Mouse (Mus musculus) monocyte, adult 5-6 weeks (primary cell): ENCODE measurements around the gene Abcb9. TPM values are rescaled to one million over a fixed set of nuclear protein-coding genes. Genes with fewer than 3 reads are reported as not detected.

Experiments
- ATAC-seq: fragments of 153-309, 156-312 bp; replicated peaks from 2 replicates; pipeline ENCODE4 v1.8.0; 2017; ENCODE audit warnings: mild to moderate bottlenecking; ENCODE audit not compliant: low TSS enrichment, insufficient number of reproducible peaks, severe bottlenecking, poor library complexity, low FRiP score
- total RNA-seq: library from RNA; stranded (forward); fragments of 200-1000, 200-491, 200-594 nt; gene quantifications from 3 replicates; pipeline ENCODE4 v1.2.3, GENCODE M21; 2017

The Abcb9 gene
- total RNA-seq, 1 experiment from 2014 or later, result 1.6 TPM

DNA sequence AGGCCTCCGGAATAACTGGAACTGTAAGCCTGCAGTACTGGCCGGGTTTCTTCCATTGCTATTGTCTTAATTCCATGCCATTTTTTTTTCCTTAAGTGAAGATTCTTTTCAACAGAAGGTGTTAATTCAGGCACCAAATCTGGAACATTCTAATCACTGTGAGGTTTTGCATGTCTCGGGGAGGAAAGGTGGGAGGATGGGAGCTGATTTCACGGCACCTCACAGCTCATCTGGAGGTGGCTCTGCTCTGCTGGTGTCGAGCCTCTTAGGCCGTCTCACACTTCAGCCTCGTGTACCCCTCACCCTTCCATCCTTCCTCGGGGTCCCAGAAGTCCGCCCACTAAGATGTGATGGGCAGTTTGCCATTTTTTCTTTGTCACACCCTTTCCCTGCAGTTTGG lies 54.5 kb downstream of the Abcb9 start:
- no peak for ATAC-seq

DNA sequence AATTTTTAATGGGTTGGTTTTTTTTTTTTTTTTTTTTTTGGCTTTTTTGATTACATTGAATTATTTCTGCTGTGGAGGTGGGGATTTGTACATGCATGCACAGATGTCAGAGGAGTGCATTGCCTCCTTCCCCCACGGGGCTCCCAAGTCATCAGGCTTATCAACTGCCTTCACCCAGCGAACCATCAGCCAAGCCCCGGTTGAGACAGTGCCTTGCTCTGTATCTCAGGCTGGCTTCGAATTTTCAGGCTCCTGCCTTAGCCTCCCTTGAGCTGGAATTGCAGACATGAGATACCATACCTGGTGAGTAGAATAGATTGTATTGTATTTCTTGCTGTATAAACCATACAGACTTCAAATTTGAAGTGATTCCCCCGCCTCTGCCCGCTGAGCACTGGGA lies 56.0 kb downstream of the Abcb9 start:
- no peak for ATAC-seq

DNA sequence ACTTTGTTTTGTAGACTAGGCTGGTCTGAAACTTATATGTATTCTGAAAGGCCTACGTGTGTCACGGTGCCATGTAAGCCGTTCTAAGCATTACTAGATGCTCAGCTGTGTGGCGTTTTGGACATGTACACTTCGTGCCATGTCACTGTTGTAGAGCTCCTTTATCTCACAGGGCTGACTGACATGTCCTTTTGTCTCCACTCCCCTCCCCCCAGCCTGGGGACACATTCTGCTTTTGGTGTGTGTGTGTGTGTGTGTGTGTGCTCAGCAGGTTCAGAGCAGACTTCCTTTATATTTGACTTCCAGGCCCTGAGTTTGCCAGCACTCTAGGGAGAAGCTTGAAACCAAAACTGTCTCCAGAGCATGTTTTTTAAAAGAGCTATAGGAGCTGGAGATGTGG lies 58.8 kb downstream of the Abcb9 start:
- ATAC-seq, result no peak

DNA sequence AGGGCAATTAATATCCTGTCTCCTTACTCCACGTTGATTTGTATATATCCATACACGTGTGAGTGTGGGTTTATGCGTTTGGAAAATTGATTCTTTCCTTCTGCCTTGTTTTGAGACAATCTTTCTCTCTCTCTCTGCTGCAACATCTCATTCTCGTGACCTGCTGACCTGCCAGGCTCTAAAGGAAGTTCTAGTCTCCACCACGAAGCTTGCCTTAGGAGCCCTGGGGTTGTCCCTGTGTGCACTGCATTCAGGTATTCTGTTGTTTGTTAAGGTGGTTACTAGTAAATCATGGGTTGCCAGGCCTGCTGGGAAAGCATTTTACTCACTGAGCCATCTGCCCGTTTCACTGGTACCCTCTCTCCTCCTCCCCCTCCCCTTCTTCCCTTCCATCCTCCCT lies 59.3 kb downstream of the Abcb9 start:
- no peak for ATAC-seq

DNA sequence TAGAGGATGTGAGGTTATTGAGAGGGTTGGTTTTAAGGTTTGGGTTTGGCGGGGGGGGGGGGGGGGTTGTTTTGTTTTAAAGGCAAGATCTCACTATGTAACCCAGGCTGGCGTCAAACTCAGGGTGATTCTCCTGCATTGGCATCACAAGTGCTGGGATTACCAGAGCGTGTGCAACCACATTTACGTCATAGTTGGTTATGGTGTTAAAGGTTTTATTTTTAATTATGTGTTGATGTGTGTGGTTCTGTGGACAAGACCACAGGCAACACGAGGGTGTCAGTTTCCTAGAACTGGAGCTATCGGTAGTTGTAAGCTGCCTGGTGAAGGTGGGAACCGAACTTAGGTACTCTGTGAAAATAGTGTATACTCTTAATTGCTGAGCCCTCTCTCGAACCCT lies 59.8 kb downstream of the Abcb9 start:
- peak; percentile 57 for ATAC-seq

DNA sequence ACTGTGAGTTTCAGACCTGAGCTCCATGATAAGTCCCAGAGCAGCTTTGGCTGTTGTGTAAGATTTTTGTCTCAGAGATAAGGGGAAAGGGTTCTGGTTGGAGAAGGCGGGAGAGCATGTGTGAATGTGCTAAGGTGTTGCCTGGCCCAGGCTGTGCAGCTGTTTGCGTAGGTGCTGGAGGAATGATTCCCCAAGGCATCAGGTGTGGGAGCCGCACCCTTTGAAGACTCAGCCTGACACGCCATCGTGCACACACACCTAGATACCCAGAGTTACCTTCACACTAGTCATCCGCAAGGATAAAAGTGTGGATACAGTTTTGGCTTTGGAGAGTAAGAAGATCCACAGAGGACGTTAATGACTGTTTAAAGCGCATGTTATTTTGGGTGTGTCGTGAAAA lies 60.2 kb downstream of the Abcb9 start:
- ATAC-seq, result no peak; the same call in 1 of the 2 replicates

DNA sequence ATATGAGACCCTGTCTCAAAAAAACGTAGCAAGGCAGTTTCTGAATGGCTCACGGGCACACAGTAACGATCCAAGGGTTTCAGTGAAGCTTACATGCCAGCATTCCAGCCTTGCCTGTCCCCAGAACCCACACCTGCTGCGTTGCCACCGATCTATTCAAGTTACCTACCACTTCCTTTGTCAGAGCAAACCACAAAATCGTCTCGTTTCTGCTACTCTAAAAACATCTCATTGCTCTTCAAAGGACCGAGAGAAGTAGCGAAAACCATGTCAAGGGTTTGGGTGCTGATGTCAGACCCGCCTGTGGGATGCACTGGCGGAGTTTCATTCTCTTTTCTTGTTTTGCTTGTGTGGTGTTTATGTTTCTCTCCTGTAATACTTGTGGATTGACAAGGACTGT lies 61.1 kb downstream of the Abcb9 start:
- ATAC-seq, result no peak

DNA sequence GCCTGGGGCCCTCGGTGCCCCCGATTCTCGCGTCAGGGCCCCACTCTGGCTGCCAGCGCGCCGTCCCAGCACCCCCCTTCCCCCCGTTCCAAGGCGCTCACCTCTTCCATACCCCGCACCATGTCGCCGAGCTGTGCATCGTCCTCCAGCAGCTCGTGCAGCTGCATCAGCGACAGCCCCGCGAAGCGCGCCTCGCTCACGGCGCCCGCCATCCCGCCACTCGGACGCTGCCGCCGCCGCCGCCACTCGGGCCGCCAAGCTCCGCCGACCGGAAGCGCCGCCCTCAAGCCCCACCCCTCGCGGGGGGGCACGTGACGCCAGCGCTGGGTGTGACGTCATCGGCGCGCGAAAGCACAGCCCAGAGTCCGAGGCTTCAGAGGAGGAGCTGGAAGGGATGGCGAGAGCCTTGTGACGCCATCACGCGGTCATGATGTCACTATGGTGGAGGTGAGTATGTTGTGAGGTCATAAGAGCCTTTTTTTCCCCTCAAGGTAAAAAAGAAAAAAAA lies 63.5 kb downstream of the Abcb9 start, which contains the start of gene Vps37b:
TSS of gene Vps37b (minus strand) at position 270 of the 508 bp plus-strand sequence.
- peak; percentile 68 for ATAC-seq

DNA sequence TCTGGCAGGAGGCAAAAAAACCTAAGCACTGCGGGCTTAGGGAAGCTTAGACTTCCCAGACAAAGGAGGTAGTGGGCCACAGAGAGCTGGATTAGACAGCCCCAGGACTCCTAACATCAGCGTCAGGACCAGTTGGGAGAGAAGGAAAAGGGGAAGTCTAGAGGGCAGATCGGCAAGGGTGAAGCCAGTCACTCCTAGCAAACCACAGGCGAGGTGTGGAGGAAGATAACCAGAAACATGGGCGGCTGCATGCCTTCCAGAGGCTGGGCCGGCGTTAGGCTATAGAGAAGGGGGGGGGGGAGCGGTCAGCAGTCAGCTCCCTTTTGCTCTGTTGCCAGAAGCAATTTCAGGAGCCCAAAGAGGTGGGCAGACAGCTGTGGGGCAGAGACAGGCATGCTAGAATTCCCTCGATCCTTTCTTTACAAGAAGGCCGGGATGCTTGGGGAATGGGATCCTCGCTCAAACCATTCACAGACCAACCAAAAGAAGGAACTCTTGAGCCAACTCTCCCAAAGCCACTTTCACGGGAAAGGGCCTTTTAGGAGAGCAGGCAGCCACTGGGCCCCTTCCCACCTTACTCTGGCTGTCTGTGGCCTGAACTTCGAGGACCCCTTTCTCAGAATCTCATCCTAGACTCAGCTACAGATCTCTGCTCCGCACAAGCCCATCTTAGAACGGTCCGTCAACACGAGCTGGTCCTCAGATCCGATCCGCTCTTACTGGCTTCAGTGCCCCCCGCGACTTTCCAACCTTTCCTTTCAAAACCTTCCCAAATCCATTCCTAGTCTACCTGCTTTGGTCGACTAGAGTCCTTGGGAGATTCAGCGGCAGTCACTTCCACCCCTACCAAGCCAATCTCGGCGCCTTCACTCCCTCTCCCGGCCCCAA lies 64.3 kb downstream of the Abcb9 start:
- 0 out of 2 replicates have a peak, but pooled peaks have one; percentile 18 for ATAC-seq

DNA sequence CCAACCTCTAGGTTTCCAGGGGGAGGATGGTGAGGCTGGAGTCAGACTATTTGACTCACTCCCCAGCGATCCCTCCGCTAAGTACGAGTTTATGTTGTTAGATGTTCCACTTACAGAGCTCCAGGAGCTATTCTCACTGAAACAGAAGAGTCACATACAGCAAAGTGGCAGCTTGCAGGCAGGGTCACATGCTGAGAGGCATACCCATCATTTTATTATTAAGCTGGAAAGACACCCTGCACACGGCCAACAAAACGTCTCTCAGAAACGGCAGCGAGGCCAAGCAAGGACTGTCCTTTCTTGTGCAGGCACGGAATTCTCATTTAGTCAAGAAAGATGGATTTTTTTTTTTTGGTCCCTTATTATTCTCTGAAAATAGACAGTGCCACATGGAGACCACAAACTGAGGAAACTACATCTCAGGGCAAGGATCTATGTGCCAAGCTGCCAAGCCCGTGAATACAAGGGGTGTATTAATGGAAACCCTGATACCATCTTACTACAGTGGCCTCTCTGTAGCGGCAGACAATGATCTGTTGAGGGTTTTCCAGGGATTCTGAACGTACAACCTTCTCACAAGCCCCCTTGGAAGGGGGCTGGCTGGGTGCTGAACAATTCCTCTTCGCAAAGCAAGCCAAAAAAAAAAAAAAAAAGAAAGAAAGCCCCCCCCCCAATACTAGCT lies 65.1 kb downstream of the Abcb9 start:
- ATAC-seq, result no peak

DNA sequence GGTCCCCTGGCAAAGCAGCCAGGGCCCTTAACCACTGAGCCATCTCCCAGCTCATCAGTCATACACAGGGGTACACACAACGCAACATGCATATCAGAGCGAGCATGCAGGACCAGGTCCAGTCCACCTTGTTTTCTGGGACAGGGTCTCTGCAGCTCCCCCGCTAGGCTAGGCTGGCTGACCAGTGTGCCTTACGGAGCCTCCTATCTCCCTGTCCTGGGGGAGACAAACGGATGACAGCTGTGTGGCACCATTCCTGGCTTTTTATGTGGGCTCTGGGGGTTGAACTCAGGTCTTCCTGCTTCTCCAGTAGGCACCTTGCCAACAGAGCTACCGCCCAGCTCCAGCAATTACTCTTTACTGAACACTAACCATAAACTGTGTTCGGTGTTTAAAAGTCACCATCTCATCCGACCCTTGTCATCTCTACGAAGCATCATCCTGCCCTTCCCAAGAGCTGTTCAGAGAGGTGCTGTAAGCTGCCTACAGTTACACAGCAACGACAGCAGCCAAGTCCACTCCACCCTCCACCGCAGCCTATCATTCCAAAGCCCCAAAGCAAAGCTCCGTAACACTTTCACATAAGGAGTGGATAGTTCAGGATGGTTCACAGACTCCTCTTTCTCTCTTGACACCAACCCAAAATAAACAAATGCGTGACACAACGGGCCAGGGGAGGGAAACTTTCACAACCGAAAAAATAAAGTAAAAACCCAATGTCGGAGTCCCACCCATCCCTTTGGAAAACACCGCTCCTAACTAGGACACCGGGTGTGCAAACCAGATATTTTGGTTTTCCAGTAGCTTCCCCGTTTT lies 66.2 kb downstream of the Abcb9 start:
- ATAC-seq, result no peak

DNA sequence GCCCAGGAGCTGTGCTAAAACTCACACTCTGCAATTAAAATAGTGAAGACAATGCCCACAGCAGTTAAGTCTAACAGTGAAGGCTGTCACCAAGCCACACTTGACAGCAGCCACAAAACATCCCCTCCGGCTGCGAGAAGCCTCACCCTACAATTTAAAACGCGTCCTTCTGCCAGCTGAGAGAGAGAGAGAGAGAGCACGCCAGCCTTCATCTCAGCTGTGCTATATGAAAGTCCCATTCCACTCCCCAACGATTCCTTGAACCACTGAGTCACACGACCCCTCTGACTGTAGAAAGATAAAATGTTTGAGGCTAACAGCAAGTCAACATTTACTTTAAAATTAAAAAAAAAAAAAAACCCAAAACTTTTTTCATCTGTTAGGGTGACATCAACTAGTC lies 66.9 kb downstream of the Abcb9 start:
- ATAC-seq, result no peak

DNA sequence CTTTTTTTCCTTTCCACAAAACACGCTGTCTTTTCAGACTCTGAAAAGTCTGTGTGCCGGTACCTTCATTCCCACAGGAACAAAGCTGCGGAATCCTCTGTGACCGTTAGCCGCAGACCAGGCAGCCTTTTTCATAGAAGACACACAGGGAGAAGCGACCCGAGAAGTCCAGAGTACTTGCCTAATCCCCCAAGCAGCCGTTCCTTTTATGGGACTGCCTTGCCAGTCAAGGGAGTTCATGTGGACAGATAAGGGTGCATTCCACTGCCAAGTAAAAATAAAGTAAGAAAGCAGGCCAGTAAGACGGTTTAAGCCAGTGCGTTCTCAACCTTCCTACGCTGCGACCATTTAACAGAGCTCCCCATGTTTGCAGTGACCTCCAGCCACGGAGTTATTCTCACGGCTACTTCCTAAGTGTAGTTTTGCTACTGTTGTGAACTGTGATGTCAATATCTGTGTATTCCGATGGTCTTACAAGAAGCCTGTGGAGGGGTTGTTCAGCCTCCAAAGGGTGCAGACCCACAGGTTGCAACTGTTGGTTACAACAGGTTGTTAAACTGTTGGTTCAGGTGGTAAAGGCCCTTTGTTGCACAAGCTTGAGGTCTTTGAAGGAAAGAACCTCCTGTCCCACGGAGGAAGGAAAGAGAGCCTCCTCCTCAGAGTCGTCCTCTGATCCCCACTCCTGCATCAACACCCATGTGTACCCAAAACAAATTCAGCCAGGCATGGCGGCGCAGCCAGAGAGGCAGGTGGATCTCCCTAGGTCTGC lies 67.7 kb downstream of the Abcb9 start:
- ATAC-seq, result no peak

DNA sequence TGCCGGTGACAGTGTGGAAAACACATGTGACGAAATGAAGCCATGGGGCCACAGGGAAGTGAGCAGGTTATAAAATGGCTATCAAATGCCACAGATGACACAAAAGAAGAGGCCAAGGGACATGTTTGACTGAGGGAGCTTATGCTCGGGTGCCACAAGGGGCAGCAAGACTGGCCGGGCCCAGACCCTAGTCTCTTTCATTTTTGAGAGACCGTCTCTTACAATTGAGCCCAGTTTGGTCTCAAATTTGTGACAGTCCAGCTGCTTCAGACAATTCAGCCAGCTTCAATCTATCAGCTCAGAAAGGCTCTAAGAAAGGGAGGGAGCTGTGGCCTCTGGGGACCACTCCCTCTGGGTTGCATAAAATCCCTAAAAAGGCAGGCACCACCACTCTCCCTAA lies 69.0 kb downstream of the Abcb9 start:
- 0 out of 2 replicates have a peak, but pooled peaks have one; percentile 6 for ATAC-seq

DNA sequence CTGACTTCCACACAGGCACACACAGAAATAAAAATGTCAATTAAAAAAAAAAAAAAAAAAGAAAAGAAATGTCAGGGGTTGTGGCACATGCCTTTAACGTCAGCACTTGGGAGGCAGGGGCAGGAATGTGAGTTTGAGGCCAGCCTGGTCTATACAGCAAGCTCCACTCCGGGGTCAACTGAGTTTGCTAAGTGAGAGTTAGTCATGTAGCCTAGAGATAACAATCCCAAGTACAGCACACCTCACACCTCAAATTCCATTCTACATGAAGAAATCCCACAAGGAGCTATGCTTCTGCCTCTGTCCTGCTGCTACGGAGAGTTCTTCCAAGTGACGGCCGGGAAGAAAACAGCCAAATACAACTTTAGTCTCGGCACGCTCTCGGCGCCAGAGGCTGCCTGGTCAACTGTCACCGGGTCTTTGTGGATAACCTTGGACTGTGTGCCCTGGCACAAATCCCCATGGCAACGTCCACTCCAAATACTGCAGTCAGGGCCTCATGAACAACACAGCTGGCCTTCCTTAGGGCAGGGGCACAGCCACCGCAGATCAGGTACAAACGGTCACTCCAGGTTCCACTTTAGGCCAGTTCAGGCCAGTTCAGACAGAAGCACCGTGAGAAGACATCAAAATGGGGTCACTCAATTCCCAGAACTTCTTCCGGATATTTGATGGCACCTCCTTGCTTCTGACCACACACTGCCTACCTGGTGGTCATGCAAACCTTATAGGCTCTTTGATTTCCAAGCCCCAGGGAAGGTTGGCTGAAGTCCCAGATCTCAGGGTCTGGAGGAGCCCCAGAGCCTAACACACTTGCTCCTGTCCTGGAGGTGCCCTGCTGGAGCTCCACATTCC lies 69.8 kb downstream of the Abcb9 start:
- ATAC-seq, result 0 out of 2 replicates have a peak, but pooled peaks have one; percentile 1

DNA sequence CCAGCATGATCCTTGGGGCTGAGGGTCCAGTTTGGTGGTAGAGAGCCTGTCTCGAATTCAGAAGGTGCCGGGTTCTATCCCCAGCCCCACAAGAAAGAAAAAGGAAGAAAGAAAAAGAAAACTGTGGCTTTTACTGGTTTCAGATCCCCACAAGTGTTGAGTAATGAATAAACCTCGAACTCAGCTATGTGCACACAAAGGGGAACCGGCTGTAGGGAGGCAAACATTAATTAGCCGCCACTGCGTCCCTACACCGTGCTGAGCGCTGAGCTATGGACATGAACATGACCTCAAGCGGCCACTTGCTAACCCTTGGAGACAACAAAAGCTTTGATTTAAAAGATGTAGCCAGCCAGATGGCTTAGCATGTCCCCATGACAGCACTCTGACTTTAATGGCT lies 70.5 kb downstream of the Abcb9 start:
- ATAC-seq, result peak; percentile 71

DNA sequence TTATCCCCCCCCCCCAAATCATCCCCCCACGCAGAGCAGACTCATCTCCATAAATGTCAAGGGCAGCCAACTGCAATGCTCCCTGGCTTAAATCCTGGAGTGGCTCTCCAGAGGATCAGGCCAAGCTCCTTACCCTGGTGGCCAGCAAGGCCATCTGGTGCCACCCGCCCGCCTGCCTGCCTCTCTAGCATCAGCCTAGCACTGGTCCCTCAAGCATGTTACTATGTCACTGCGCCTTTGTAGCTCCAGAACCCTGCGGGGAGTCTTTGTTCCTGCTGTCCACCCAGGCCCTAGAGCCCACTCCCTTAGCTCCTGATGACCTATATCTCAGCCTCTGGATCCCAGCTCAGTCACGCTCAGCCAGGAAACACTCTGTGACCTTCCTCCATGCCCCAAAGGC lies 70.9 kb downstream of the Abcb9 start:
- 0 out of 2 replicates have a peak, but pooled peaks have one; percentile 0 for ATAC-seq
